Mouse (Mus musculus): Measurements from ENCODE around the gene Cript. TPM values are rescaled to one million over a fixed set of nuclear protein-coding genes. Genes with fewer than 3 reads are reported as not detected.

Gene Cript
- polyA plus RNA-seq, 1 experiment = 77.5 TPM

DNA sequence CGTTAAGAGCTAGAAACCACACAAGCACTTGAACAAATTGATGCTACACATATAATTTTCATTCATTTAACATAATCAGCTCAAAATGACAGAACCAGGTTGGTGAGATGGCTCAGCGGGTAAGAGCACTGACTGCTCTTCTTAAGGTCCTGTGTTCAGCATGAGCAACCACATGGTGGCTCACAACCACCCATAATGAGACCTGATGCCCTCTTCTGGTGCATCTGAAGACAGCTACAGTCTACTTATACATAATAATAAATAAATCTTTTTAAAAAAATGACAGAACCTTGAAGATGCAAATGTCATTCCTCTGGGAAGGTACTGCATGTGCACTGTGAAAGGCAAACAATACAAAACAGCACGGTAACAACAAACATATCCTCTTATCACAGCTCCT, 16.4 kb upstream of the Cript start:
- no peak for DNase-seq (ENCODE audit: low read depth)

DNA sequence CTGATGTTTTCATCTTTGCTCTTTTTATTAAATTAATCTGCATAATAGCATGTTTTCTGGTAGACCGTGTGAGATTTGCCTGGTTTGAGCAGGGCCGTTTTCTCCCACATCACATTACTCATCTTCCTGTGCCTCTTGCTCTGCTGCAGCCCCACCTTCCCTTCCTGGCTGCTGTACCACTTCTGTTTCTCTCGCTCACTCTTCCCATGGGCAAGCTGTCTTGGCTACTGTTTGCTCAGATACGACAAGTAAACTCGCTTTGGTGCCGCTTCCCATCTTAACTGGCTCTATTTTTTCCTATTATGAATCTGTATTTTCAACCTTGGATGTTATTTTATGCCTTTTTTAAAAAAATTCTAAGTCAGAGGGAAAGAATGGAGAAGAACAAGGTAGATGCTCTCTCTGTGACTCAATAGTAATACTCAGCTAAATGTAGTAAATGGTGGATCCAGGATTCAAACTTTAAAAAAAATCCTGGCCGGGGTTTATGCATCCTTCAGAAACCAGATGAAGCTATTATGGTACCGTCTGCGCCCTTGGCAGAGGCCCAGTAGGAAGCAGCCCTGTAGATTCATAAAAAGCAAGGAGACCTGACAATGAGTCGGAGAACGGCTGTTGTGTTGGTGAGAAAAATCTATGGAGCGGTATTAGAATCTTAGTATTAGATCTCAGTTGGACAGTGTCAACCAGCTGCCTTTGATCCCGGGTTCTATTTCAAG, 13.9 kb upstream of the Cript start:
- TF ChIP-seq POLR2A (IDR thresholded peaks at IDR 0.05; ENCODE audit: borderline replicate concordance, extremely low read depth, insufficient read depth, insufficient read length, poor library complexity, severe bottlenecking) (no peak), CTCF (IDR thresholded peaks at IDR 0.05; ENCODE audit: borderline replicate concordance, extremely low read depth, insufficient read depth, insufficient read length) (no peak)
- DNase-seq (ENCODE audit: low read depth) = peak; percentile 85

More for the DNA sequence above, 16.4 kb upstream of the Cript start:
- TF ChIP-seq CTCF (IDR thresholded peaks at IDR 0.05; ENCODE audit: borderline replicate concordance, extremely low read depth, insufficient read depth, insufficient read length) = no peak
- no peak for TF ChIP-seq POLR2A (IDR thresholded peaks at IDR 0.05; ENCODE audit: borderline replicate concordance, extremely low read depth, insufficient read depth, insufficient read length, poor library complexity, severe bottlenecking)

DNA sequence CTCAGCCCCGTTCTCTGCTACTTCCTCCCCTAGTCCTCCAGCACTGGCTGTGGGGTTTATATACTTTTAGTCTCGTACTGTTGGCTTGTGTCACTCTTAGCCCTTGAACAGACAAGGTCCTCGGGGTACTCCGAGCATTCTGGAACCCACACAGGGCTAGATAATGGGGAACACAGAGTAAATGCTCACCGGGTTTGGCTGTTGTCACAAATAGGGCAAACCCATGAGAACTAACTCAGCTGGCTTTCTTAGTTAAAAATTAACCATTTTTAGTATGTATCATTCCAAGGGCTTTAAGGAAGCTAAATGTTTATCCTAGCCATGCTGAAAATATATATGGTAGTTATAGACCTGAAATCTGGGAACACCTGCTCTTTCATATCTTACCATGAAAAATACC, 5.7 kb upstream of the Cript start:
- no peak for TF ChIP-seq CTCF (IDR thresholded peaks at IDR 0.05; ENCODE audit: borderline replicate concordance, extremely low read depth, insufficient read depth, insufficient read length)
- no peak for TF ChIP-seq POLR2A (IDR thresholded peaks at IDR 0.05; ENCODE audit: borderline replicate concordance, extremely low read depth, insufficient read depth, insufficient read length, poor library complexity, severe bottlenecking)
- DNase-seq (ENCODE audit: low read depth) = no peak

DNA sequence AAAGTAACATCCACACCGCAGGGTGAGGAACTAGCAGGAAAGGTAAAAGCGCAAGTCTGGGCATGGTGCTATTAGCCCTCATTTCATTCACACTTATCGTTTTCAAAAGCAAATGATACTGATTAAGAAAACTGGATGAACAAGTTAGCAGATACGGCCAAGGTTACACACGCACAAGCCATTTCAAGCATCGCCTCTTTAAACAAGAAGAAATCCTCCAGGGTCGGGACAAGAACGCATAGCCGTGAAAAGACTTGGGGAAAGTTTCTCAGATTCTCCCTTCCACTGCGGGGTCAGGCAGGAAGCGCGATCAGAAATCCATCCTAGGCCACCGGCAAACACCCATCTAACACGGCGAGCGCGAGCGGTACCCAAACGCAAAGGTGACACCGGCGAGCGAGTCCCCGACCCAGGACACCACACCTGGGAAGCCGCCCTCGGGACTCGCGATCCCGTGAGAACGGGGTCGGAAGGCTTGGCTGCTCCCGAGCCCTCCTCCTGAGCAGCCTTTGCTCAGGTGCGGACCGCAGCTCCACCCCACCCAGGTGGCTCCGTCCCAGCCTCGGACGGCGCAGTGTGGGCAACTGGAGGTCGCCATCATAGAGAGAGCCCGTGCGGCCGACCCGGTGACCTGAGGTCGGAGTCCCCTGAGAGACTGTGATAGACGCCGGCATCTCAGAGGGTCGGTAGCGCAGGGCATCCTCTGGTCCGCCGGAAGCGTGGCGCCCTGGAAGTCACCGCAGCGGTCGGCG, 683 bp upstream of the Cript start:
- TF ChIP-seq CTCF (IDR thresholded peaks at IDR 0.05; ENCODE audit: borderline replicate concordance, extremely low read depth, insufficient read depth, insufficient read length) (no peak), POLR2A (IDR thresholded peaks at IDR 0.05; ENCODE audit: borderline replicate concordance, extremely low read depth, insufficient read depth, insufficient read length, poor library complexity, severe bottlenecking) (no peak)
- DNase-seq (ENCODE audit: low read depth) = peak; percentile 9

DNA sequence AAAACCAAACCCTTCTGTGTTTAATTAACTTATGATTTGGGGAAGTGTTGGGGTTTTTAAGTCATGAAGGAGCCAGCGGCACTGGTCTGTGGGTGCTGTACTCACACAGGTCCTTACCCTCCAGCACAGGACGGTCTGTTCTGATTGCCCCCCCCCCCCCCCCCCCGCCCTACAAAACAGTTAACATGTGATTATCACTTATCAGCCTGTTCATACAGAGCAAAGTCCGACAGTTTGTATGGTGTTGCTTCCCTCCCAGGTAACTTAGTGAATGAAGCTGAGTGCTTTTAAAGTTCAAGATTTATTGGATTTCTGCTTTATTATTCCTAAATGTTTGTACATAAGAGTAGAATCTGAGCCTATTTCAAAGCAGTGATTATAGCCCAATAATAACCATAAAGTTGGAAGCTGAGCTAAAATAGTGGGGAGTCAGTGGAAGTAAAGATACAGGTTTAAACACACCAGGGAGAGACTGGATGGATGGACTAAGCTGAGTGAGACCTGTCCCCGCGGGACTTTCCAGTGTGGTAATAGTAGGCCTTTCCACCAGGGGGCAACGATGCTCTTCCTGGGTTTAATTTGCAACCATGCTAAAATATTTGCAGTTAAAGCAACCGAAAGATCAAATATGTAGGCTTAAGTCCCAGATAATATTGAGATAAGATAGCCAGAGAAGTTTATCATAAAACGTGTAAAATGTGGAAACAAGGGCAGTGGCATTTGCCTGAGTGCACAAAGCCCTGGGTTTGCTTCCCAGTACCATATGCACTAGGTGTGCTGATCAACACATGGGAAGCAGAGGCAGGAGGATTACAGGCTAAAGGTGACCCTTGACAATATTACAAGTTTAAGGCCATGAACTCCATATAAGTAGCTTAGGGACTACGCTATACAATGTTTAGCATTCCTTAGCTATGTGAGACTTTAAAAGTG, 11.1 kb downstream of the Cript start:
- TF ChIP-seq CTCF (IDR thresholded peaks at IDR 0.05; ENCODE audit: borderline replicate concordance, extremely low read depth, insufficient read depth, insufficient read length) (peak; percentile 67), POLR2A (IDR thresholded peaks at IDR 0.05; ENCODE audit: borderline replicate concordance, extremely low read depth, insufficient read depth, insufficient read length, poor library complexity, severe bottlenecking) (no peak)
- DNase-seq (ENCODE audit: low read depth) = peak; percentile 52

DNA sequence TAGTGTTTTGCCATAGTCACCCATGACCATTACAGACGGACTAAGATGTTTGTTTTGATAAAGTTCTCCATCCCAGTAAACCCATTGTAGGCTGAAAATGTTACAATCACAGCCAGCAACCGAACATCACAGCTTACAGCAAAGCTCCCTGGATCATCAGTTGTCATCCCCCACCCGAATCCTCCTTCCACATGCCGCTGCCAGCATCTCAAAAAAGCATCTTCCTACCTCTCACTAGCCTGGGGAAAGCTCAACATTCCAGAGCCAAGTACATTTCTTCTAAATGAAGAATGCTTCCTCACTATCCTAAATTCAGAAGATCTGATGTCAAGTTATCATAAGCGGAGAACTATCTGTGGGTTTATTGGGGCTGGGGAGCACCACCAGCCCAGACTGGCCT, 13.1 kb downstream of the Cript start:
- TF ChIP-seq CTCF (IDR thresholded peaks at IDR 0.05; ENCODE audit: borderline replicate concordance, extremely low read depth, insufficient read depth, insufficient read length) (no peak), POLR2A (IDR thresholded peaks at IDR 0.05; ENCODE audit: borderline replicate concordance, extremely low read depth, insufficient read depth, insufficient read length, poor library complexity, severe bottlenecking) (no peak)
- no peak for DNase-seq (ENCODE audit: low read depth)

DNA sequence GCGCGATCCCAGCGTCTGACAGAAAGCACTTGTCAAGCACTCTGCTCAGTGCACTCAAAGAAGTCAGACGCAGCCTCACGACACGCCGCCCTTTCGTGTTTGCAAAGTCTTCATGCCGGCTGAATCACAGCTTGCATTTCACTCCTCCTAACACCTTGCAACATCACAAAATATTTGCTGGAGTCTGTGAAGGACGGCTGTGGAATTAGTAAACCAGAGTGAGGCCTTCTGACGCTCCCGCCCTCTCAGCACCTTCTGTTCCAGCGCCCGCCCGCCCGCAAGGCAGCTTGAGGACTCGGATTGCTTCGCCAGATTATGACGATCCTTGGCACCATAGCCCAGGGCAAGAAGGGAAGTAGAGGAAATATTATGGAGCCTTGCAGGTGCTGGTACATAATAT, 16.4 kb downstream of the Cript start:
- TF ChIP-seq CTCF (IDR thresholded peaks at IDR 0.05; ENCODE audit: borderline replicate concordance, extremely low read depth, insufficient read depth, insufficient read length) (no peak), POLR2A (IDR thresholded peaks at IDR 0.05; ENCODE audit: borderline replicate concordance, extremely low read depth, insufficient read depth, insufficient read length, poor library complexity, severe bottlenecking) (no peak)
- peak; percentile 64 for DNase-seq (ENCODE audit: low read depth)

DNA sequence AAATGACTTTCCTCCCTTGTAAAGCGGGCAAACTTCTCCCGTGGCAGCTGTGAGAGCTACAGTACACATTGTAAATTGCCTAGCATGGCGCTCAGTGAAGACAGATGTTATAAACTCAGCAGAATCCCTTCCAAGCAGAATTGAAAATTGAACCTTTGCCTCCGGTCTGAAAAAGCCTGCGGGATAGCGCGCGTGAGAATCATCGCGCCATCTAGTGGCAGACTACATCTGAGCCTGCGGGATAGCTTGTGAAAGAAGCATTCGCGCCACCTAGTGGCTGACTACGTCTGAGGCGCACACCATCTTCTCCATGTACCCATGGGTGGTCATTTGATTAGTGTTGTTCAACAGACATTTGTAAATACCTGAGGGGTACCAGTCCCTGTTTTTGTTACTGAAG, 19.0 kb downstream of the Cript start:
- no peak for TF ChIP-seq POLR2A (IDR thresholded peaks at IDR 0.05; ENCODE audit: borderline replicate concordance, extremely low read depth, insufficient read depth, insufficient read length, poor library complexity, severe bottlenecking)
- peak; percentile 100 for TF ChIP-seq CTCF (IDR thresholded peaks at IDR 0.05; ENCODE audit: borderline replicate concordance, extremely low read depth, insufficient read depth, insufficient read length)
- peak; percentile 97 for DNase-seq (ENCODE audit: low read depth)

DNA sequence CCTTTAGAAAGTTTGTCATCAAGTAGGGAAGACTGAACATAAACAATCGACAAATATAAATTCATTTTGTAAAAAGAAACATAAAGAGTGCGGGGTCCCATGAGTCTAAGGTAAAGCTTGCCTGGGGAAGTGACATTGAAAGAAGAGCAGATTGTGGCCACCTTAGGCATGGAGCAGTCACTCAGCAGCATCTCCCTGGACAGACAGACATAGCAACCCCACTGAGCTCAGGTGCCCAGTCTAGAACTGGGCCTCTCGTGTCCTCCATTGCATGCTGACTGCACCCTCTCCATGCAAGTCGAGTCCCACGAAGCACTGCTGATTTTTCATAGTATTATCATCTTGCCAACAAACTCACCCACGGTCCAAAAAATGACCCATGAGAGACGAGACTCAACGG, 19.4 kb downstream of the Cript start:
- TF ChIP-seq CTCF (IDR thresholded peaks at IDR 0.05; ENCODE audit: borderline replicate concordance, extremely low read depth, insufficient read depth, insufficient read length) (no peak), POLR2A (IDR thresholded peaks at IDR 0.05; ENCODE audit: borderline replicate concordance, extremely low read depth, insufficient read depth, insufficient read length, poor library complexity, severe bottlenecking) (no peak)
- DNase-seq (ENCODE audit: low read depth) = no peak

DNA sequence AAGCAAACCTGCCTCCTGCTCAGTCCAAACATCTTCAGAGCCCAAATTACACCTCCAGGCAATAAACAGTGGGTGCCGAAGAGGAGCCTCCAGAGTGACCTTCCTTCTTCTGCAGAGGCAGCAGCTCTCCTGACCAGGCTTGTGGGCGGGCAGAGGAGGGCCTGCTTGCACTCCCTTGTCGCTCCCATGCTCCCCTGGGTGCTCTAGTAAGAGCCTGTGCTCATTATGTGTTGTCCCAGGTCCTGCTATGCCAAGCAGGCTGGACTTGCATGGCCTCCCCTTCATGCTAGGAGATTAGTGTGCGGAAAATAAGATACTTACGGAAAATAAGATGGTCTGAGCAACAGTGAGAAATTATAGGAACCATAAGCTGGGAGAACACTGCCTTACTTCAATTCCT, 24.3 kb downstream of the Cript start:
- no peak for TF ChIP-seq POLR2A (IDR thresholded peaks at IDR 0.05; ENCODE audit: borderline replicate concordance, extremely low read depth, insufficient read depth, insufficient read length, poor library complexity, severe bottlenecking)
- no peak for DNase-seq (ENCODE audit: low read depth)

Measured in brain, embryonic 14.5 days (tissue).